In the genomic region with DNA sequence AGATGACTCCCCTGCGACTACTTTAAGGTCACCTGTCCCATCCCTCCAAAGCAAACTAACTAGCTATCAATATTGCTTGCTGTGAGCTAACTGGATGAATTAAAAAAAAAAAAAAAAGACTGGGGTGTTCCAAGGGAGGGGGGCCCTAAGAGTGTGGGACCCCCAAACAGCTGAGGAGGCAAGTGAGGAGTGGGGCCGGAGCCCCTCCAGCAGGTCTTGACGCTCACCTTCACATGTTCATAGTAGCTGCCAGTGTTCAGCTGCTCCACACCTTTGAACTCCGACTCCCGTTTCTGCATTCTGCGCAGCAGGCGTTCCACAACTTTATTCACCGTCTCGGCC, we compare ENCODE assay signal across 9 mouse cellular contexts. TPM values are rescaled to one million over a fixed set of nuclear protein-coding genes. Genes with fewer than 3 reads are reported as not detected.
DNase-seq lines count a peak whose midpoint lies in the region; ATAC-seq and TF ChIP-seq lines count a peak whose summit lies in the region.
"Had no signal": no experiment of that assay in that cellular context is flagged by ENCODE, and none has a peak within 500 bp of the region (broad histone marks: within the 10 kb centered on the region; RNA-seq: fewer than 3 reads in every experiment).

No protein-coding gene starts in this region.

- H3K4me3 ChIP-seq in lung, embryonic 14.5 days (ENCODE audit: low read depth, low read length), result peak overlapping the region; percentile 54
- peak overlapping the region; percentile 51 for H3K4me3 ChIP-seq in embryonic facial prominence, embryonic 13.5 days
- peak overlapping the region; percentile 54 for H3K4me3 ChIP-seq in limb, embryonic 10.5 days
- H3K4me3 ChIP-seq in neural tube, embryonic 15.5 days (replicated peaks), result peak overlapping the region; percentile 45

- peaks cover 57% of the 10 kb centered on the region for H3K27me3 ChIP-seq in lung, embryonic 14.5 days (ENCODE audit: insufficient read depth, low read length)
- peaks cover 85% of the 10 kb centered on the region for H3K27me3 ChIP-seq in embryonic facial prominence, embryonic 13.5 days
- H3K27me3 ChIP-seq in limb, embryonic 10.5 days (ENCODE audit: low read depth, poor library complexity, severe bottlenecking), result peaks cover 86% of the 10 kb centered on the region
- H3K27me3 ChIP-seq in neural tube, embryonic 15.5 days (replicated peaks), result peaks cover 64% of the 10 kb centered on the region

- no peak for TF ChIP-seq CTCF in lung, embryonic 14.5 days (IDR thresholded peaks at IDR 0.05; ENCODE audit: low read depth)

- H3K36me3 ChIP-seq in lung, embryonic 14.5 days (ENCODE audit: insufficient read depth), result no peaks in the 10 kb centered on the region
- H3K36me3 ChIP-seq in embryonic facial prominence, embryonic 13.5 days, result no peaks in the 10 kb centered on the region
- H3K36me3 ChIP-seq in limb, embryonic 10.5 days, result no peaks in the 10 kb centered on the region
- no peaks in the 10 kb centered on the region for H3K36me3 ChIP-seq in neural tube, embryonic 15.5 days

- H3K9ac ChIP-seq in lung, embryonic 14.5 days, result peak overlapping the region; percentile 59
- H3K9ac ChIP-seq in embryonic facial prominence, embryonic 13.5 days, result peak overlapping the region; percentile 72
- H3K9ac ChIP-seq in neural tube, embryonic 15.5 days (replicated peaks), result peak overlapping the region; percentile 37; the same call in 1 of the 2 replicates

- H3K4me1 ChIP-seq in lung, embryonic 14.5 days (ENCODE audit: insufficient read depth), result no peaks in the 10 kb centered on the region
- H3K4me1 ChIP-seq in embryonic facial prominence, embryonic 13.5 days, result peaks cover 12% of the 10 kb centered on the region; the same call in 1 of the 2 replicates
- peaks cover 9% of the 10 kb centered on the region for H3K4me1 ChIP-seq in limb, embryonic 10.5 days
- H3K4me1 ChIP-seq in neural tube, embryonic 15.5 days, result peaks cover 11% of the 10 kb centered on the region

- H3K9me3 ChIP-seq in lung, embryonic 14.5 days (ENCODE audit: low read depth, low read length), result no peaks in the 10 kb centered on the region
- H3K9me3 ChIP-seq in embryonic facial prominence, embryonic 13.5 days, result no peaks in the 10 kb centered on the region
- H3K9me3 ChIP-seq in limb, embryonic 10.5 days (replicated peaks), result no peaks in the 10 kb centered on the region
- no peaks in the 10 kb centered on the region for H3K9me3 ChIP-seq in neural tube, embryonic 15.5 days (replicated peaks)

- peak overlapping the region; percentile 86 for H3K4me2 ChIP-seq in lung, embryonic 14.5 days
- peak overlapping the region; percentile 82 for H3K4me2 ChIP-seq in embryonic facial prominence, embryonic 13.5 days
- peak overlapping the region; percentile 82 for H3K4me2 ChIP-seq in neural tube, embryonic 15.5 days

- no peak for DNase-seq in lung, embryonic 14.5 days
- no peak for DNase-seq in lung, postnatal 25 days (ENCODE audit: low spot score)
- no peak for DNase-seq in limb, embryonic 10.5 days (ENCODE audit: low spot score)
- DNase-seq in cerebellum, adult 8-10 months, result no peak
- DNase-seq in spleen, adult 18-20 months, result no peak
- no peak for DNase-seq in right cerebral cortex, postnatal 25 days
- DNase-seq: layer of hippocampus, adult 9-11 months had no signal

- peak; percentile 40 for ATAC-seq in lung, embryonic 14.5 days (ENCODE audit: insufficient read depth)
- ATAC-seq in embryonic facial prominence, embryonic 13.5 days (ENCODE audit: insufficient number of reproducible peaks, insufficient read depth, low FRiP score, low TSS enrichment, low read depth), result no peak
- ATAC-seq in neural tube, embryonic 15.5 days (ENCODE audit: low FRiP score), result peak; percentile 36; the same call in 1 of the 2 replicates

- H3K27ac ChIP-seq in lung, embryonic 14.5 days (ENCODE audit: low read depth), result no peak overlapping the region
- no peak overlapping the region for H3K27ac ChIP-seq in embryonic facial prominence, embryonic 13.5 days
- H3K27ac ChIP-seq in limb, embryonic 10.5 days, result peak overlapping the region; percentile 77; the same call in 1 of the 2 replicates
- no peak overlapping the region for H3K27ac ChIP-seq in neural tube, embryonic 15.5 days (replicated peaks)

- 5% methylated on average over 9 of the region's 9 CpGs for WGBS in lung, embryonic 14.5 days
- WGBS in embryonic facial prominence, embryonic 13.5 days, result 3% methylated on average over 9 of the region's 9 CpGs
- 5% methylated on average over 9 of the region's 9 CpGs for WGBS in limb, embryonic 10.5 days
- WGBS in neural tube, embryonic 15.5 days, result under 1% methylated on average over 9 of the region's 9 CpGs

RNA-seq across cellular contexts. Expression of a gene that starts 0.8 kb away (rescaled TPM):
- 3.1 and 3.4 TPM in 2 replicates for polyA plus RNA-seq in lung, embryonic 14.5 days (2014; fragmentation: Nextera tagmentation; extraction: Ambion mirVana)
- polyA plus RNA-seq in embryonic facial prominence, embryonic 13.5 days (2015; fragmentation: Nextera tagmentation; extraction: Ambion mirVana), result 1.7 and 2.3 TPM in 2 replicates
- 0.34 and 0.45 TPM in 2 replicates for polyA plus RNA-seq in limb, embryonic 10.5 days (2016; fragmentation: Nextera tagmentation; extraction: Ambion mirVana)
- polyA plus RNA-seq in neural tube, embryonic 15.5 days (2015; fragmentation: Nextera tagmentation; extraction: Ambion mirVana), result 0.86 and 1.4 TPM in 2 replicates

RNA-seq across cellular contexts. Expression of a gene that starts 5.8 kb away (rescaled TPM):
- polyA plus RNA-seq in lung, embryonic 14.5 days (2014; fragmentation: Nextera tagmentation; extraction: Ambion mirVana), result 25.0 and 26.8 TPM in 2 replicates
- polyA plus RNA-seq in embryonic facial prominence, embryonic 13.5 days (2015; fragmentation: Nextera tagmentation; extraction: Ambion mirVana), result 22.4 and 23.9 TPM in 2 replicates
- 23.8 and 25.9 TPM in 2 replicates for polyA plus RNA-seq in limb, embryonic 10.5 days (2016; fragmentation: Nextera tagmentation; extraction: Ambion mirVana)
- 30.0 and 30.1 TPM in 2 replicates for polyA plus RNA-seq in neural tube, embryonic 15.5 days (2015; fragmentation: Nextera tagmentation; extraction: Ambion mirVana)

RNA-seq across cellular contexts. Expression of a gene that starts 6.4 kb away (rescaled TPM):
- 0.38 and 1.0 TPM in 2 replicates for polyA plus RNA-seq in lung, embryonic 14.5 days (2014; fragmentation: Nextera tagmentation; extraction: Ambion mirVana)
- polyA plus RNA-seq in embryonic facial prominence, embryonic 13.5 days (2015; fragmentation: Nextera tagmentation; extraction: Ambion mirVana), result 0.41 and 0.80 TPM in 2 replicates
- 0.73 and 1.2 TPM in 2 replicates for polyA plus RNA-seq in limb, embryonic 10.5 days (2016; fragmentation: Nextera tagmentation; extraction: Ambion mirVana)
- 2.6 and 3.0 TPM in 2 replicates for polyA plus RNA-seq in neural tube, embryonic 15.5 days (2015; fragmentation: Nextera tagmentation; extraction: Ambion mirVana)

RNA-seq across cellular contexts. Expression of a gene that starts 46.6 kb away (rescaled TPM):
- polyA plus RNA-seq in lung, embryonic 14.5 days (2014; fragmentation: Nextera tagmentation; extraction: Ambion mirVana), result 0.14 and 0.18 TPM in 2 replicates
- polyA plus RNA-seq in embryonic facial prominence, embryonic 13.5 days (2015; fragmentation: Nextera tagmentation; extraction: Ambion mirVana), result 0.24 and 0.45 TPM in 2 replicates
- polyA plus RNA-seq in limb, embryonic 10.5 days (2016; fragmentation: Nextera tagmentation; extraction: Ambion mirVana), result 0.15 and 0.18 TPM in 2 replicates
- 0.29 and 0.65 TPM in 2 replicates for polyA plus RNA-seq in neural tube, embryonic 15.5 days (2015; fragmentation: Nextera tagmentation; extraction: Ambion mirVana)

RNA-seq across cellular contexts. Expression of a gene that starts 46.7 kb away (rescaled TPM):
- 5,431 and 5,487 TPM in 2 replicates for polyA plus RNA-seq in lung, embryonic 14.5 days (2014; fragmentation: Nextera tagmentation; extraction: Ambion mirVana)
- polyA plus RNA-seq in embryonic facial prominence, embryonic 13.5 days (2015; fragmentation: Nextera tagmentation; extraction: Ambion mirVana), result 5,425 and 5,472 TPM in 2 replicates
- polyA plus RNA-seq in limb, embryonic 10.5 days (2016; fragmentation: Nextera tagmentation; extraction: Ambion mirVana), result 3,854 and 3,970 TPM in 2 replicates
- polyA plus RNA-seq in neural tube, embryonic 15.5 days (2015; fragmentation: Nextera tagmentation; extraction: Ambion mirVana), result 2,707 and 3,339 TPM in 2 replicates
